Mouse (Mus musculus) MEL (cell line): Measurements from ENCODE around the gene Haus7. TPM values are rescaled to one million over a fixed set of nuclear protein-coding genes. Genes with fewer than 3 reads are reported as not detected.

ENCODE experiments used
- DNase-seq: peaks from one replicate; pipeline ENCODE4 v3.0.0; 2011; ENCODE audit warnings: low read depth, low spot score
- H3K27ac ChIP-seq: 2 replicates; pipeline ENCODE4 v1.5.1; 2012; ENCODE audit warnings: low read depth, mild to moderate bottlenecking, control low read depth, low read length, moderate library complexity; ENCODE audit not compliant: control insufficient read depth
- H3K27me3 ChIP-seq, 2 experiments: fragments of 150-350 bp in 1 of 2; sonication (generic) in 1 of 2; 2 replicates each; pipeline ENCODE4 v1.6.1; 2012; ENCODE audit warnings: low read length in 2 of 2, mild to moderate bottlenecking in 2 of 2, improper control_type of control experiment in 1 of 2, moderate library complexity in 1 of 2; ENCODE audit not compliant: insufficient read depth in 2 of 2, control insufficient read depth in 1 of 2
- H3K36me3 ChIP-seq, 2 experiments: 2 replicates each; pipeline ENCODE4 v1.6.1; 2012 to 2014; ENCODE audit warnings: low read length in 2 of 2, improper control_type of control experiment in 1 of 2, inconsistent platforms in 1 of 2, mild to moderate bottlenecking in 1 of 2; ENCODE audit not compliant: insufficient read depth in 2 of 2, control insufficient read depth in 1 of 2
- H3K4me1 ChIP-seq, 2 experiments: fragments of 150-350 bp in 1 of 2; sonication (generic) in 1 of 2; 2 replicates each; pipeline ENCODE4 v1.6.1; 2012; ENCODE audit warnings: low read length in 2 of 2, improper control_type of control experiment in 1 of 2, mild to moderate bottlenecking in 1 of 2; ENCODE audit not compliant: insufficient read depth in 2 of 2, control insufficient read depth in 1 of 2
- H3K4me3 ChIP-seq, 2 experiments: fragments of 150-350 bp in 1 of 2; sonication (generic) in 1 of 2; 2 replicates each; pipeline ENCODE4 v1.5.1; 2012; ENCODE audit warnings: low read depth in 2 of 2, low read length in 2 of 2, mild to moderate bottlenecking in 2 of 2, moderate library complexity in 2 of 2, control low read depth in 1 of 2, improper control_type of control experiment in 1 of 2; ENCODE audit not compliant: control insufficient read depth in 1 of 2, insufficient read depth in 1 of 2
- H3K79me2 ChIP-seq: 2 replicates; pipeline ENCODE4 v1.6.1; 2012; ENCODE audit warnings: mild to moderate bottlenecking, low read length, moderate library complexity; ENCODE audit not compliant: control insufficient read depth, poor library complexity, insufficient read depth
- H3K9ac ChIP-seq: 2 replicates; pipeline ENCODE4 v1.6.1; 2012; ENCODE audit warnings: low read depth, mild to moderate bottlenecking, control low read depth, low read length, moderate library complexity; ENCODE audit not compliant: control insufficient read depth, poor library complexity, severe bottlenecking
- H3K9me3 ChIP-seq: fragments of 150-350 bp; sonication (generic); replicated peaks from 2 replicates; pipeline ENCODE4 v1.6.1; 2012; ENCODE audit warnings: mild to moderate bottlenecking, low read length, improper control_type of control experiment, moderate library complexity; ENCODE audit not compliant: insufficient read depth
- CTCF ChIP-seq, 3 experiments: IDR thresholded peaks in 2 of 3; conservative IDR thresholded peaks in 1 of 3; 2 replicates each; pipeline ENCODE4 v1.5.1; 2011 to 2012; ENCODE audit warnings: low read length in 3 of 3, low read depth in 2 of 3, mild to moderate bottlenecking in 2 of 3, improper control_type of control experiment in 1 of 3, inconsistent platforms in 1 of 3, mixed read lengths in 1 of 3, moderate library complexity in 1 of 3; ENCODE audit not compliant: control insufficient read depth in 1 of 3, insufficient read depth in 1 of 3, poor library complexity in 1 of 3, severe bottlenecking in 1 of 3
- E2F4 ChIP-seq: IDR thresholded peaks from 2 replicates; pipeline ENCODE4 v1.6.1; 2011; ENCODE audit warnings: low read depth, low read length, improper control_type of control experiment, borderline replicate concordance
- ELF1 ChIP-seq: IDR thresholded peaks from 2 replicates; pipeline ENCODE4 v1.6.1; 2014; ENCODE audit warnings: low read depth, mild to moderate bottlenecking, inconsistent platforms, low read length, improper control_type of control experiment, moderate library complexity
- GATA1 ChIP-seq: IDR thresholded peaks from 2 replicates; pipeline ENCODE4 v1.6.1; 2011; ENCODE audit warnings: low read depth, low read length, improper control_type of control experiment
- HCFC1 ChIP-seq: IDR thresholded peaks from 2 replicates; pipeline ENCODE4 v1.6.1; 2012; ENCODE audit warnings: low read depth, mild to moderate bottlenecking, inconsistent platforms, low read length, improper control_type of control experiment, moderate library complexity
- KAT2A ChIP-seq: conservative IDR thresholded peaks from 2 replicates; pipeline ENCODE4 v1.6.1; 2012; ENCODE audit warnings: low read depth, low read length, improper control_type of control experiment, inconsistent platforms
- MAZ ChIP-seq: IDR thresholded peaks from 2 replicates; pipeline ENCODE4 v1.6.1; 2012; ENCODE audit warnings: low read depth, mild to moderate bottlenecking, inconsistent platforms, low read length, improper control_type of control experiment
- NELFE ChIP-seq: IDR thresholded peaks from 2 replicates; pipeline ENCODE4 v1.6.1; 2011; ENCODE audit warnings: low read depth, low read length, improper control_type of control experiment
- NRF1 ChIP-seq: IDR thresholded peaks from 2 replicates; pipeline ENCODE4 v1.6.1; 2014; ENCODE audit warnings: low read depth, mild to moderate bottlenecking, inconsistent platforms, low read length, improper control_type of control experiment, moderate library complexity; ENCODE audit not compliant: poor library complexity, insufficient read depth, severe bottlenecking
- POLR2A ChIP-seq, 2 experiments: IDR thresholded peaks; 2 replicates each; pipeline ENCODE4 v1.6.1; 2011 to 2012; ENCODE audit warnings: low read length in 2 of 2, mild to moderate bottlenecking in 2 of 2, control low read depth in 1 of 2, improper control_type of control experiment in 1 of 2, low read depth in 1 of 2, moderate library complexity in 1 of 2; ENCODE audit not compliant: control insufficient read depth in 1 of 2, insufficient read depth in 1 of 2, poor library complexity in 1 of 2
- POLR2AphosphoS2 ChIP-seq: IDR thresholded peaks from 2 replicates; pipeline ENCODE4 v1.6.1; 2011; ENCODE audit warnings: low read length, improper control_type of control experiment
- POLR2AphosphoS5 ChIP-seq: IDR thresholded peaks from 2 replicates; pipeline ENCODE4 v1.6.1; 2012; ENCODE audit warnings: low read depth, borderline replicate concordance, mild to moderate bottlenecking, inconsistent platforms, low read length, moderate library complexity, mixed read lengths
- SIN3A ChIP-seq: IDR thresholded peaks from 2 replicates; pipeline ENCODE4 v1.6.1; 2012; ENCODE audit warnings: low read length, improper control_type of control experiment, inconsistent platforms
- TAL1 ChIP-seq: IDR thresholded peaks from 2 replicates; pipeline ENCODE4 v1.6.1; 2012; ENCODE audit warnings: mild to moderate bottlenecking, inconsistent platforms, low read length, moderate library complexity, mixed read lengths
- USF2 ChIP-seq, 2 experiments: IDR thresholded peaks; 2 replicates each; pipeline ENCODE4 v1.6.1; 2011 to 2012; ENCODE audit warnings: improper control_type of control experiment in 2 of 2, low read length in 2 of 2, borderline replicate concordance in 1 of 2, inconsistent platforms in 1 of 2, low read depth in 1 of 2, mild to moderate bottlenecking in 1 of 2; ENCODE audit not compliant: insufficient read depth in 1 of 2
- ZMIZ1 ChIP-seq: IDR thresholded peaks from 2 replicates; pipeline ENCODE4 v1.6.1; 2012; ENCODE audit warnings: low read depth, mild to moderate bottlenecking, inconsistent platforms, low read length, improper control_type of control experiment, moderate library complexity
- ZNF384 ChIP-seq: IDR thresholded peaks from 2 replicates; pipeline ENCODE4 v1.6.1; 2012; ENCODE audit warnings: low read depth, mild to moderate bottlenecking, inconsistent platforms, low read length, improper control_type of control experiment
- polyA plus RNA-seq, 2 experiments: library from polyadenylated mRNA; stranded (reverse) in 1 of 2; unstranded in 1 of 2; fragments of >175 nt in 1 of 2; fragments of >200 nt in 1 of 2; gene quantifications; 2 replicates each; pipeline versions ENCODE4 v1.2.1 to v1.2.4; 2012; ENCODE audit warnings: low replicate concordance in 2 of 2, low read depth in 1 of 2; ENCODE audit not compliant: insufficient read length in 2 of 2, insufficient read depth in 1 of 2, missing spikeins in 1 of 2
- total RNA-seq: library from RNA; depleted of rRNA; stranded (reverse); fragments of 300-350 nt; gene quantifications from 2 replicates; pipeline ENCODE4 v1.2.3, GENCODE M21; 2012

Gene Haus7
- total and polyA plus RNA-seq, 3 experiments: 24.0 to 27.9 TPM; not detected in 1

DNA sequence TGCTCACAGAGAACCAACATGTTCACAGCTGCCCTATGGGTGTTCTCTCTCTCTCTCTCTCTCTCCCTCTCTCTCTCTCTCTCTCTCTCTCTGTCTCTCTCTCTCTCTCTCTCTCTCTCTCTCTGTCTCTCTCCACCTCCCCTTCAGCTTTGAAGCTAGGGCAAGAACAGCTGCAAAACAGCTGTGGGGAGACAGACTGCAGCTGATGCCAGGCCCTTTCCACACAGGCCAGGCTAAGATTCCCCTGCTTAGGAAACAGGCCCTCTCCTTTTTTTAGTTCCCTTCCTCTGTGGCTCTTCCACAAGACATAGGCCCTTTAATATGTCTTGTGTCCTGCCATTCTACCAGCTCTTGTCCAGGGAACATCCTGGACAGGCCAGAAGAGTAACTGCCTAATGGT is 20.8 kb upstream of the Haus7 start:
- DNase-seq: no peak
- Histone ChIP-seq H3K36me3 (no peaks in the 10 kb centered on the region), H3K4me1 (no peaks in the 10 kb centered on the region), H3K79me2 (no peaks in the 10 kb centered on the region), H3K27ac (no peak overlapping the region), H3K9me3 (no peaks in the 10 kb centered on the region), H3K27me3 (no peaks in the 10 kb centered on the region), H3K9ac (no peak overlapping the region), H3K4me3 (no peak overlapping the region)
- TF ChIP-seq SIN3A: no peak
- no peak for TF ChIP-seq POLR2AphosphoS2
- TF ChIP-seq CTCF (IDR thresholded peaks at IDR 0.05 in 2 of 3, conservative IDR thresholded peaks at IDR 0.05 in 1 of 3; ENCODE audit: control insufficient read depth in 1 of 3, insufficient read depth in 1 of 3, low read depth in 2 of 3, low read length in 3 of 3, poor library complexity in 1 of 3, severe bottlenecking in 1 of 3): no peak
- no peak for TF ChIP-seq ZMIZ1
- TF ChIP-seq GATA1: no peak
- no peak for TF ChIP-seq E2F4
- no peak for TF ChIP-seq KAT2A
- TF ChIP-seq POLR2A (IDR thresholded peaks at IDR 0.05; ENCODE audit: control insufficient read depth in 1 of 2, insufficient read depth in 1 of 2, low read depth in 1 of 2, low read length in 2 of 2, poor library complexity in 1 of 2): no peak
- TF ChIP-seq TAL1: no peak
- no peak for TF ChIP-seq HCFC1
- no peak for TF ChIP-seq USF2 (IDR thresholded peaks at IDR 0.05; ENCODE audit: borderline replicate concordance in 1 of 2, insufficient read depth in 1 of 2, low read depth in 1 of 2, low read length in 2 of 2)

GRCm38 (mm10) chrX:73477500-73477899 is 18.7 kb upstream of the Haus7 start:
- Histone ChIP-seq H3K27ac (no peak overlapping the region), H3K27me3 (no peaks in the 10 kb centered on the region), H3K79me2 (no peaks in the 10 kb centered on the region), H3K9me3 (no peaks in the 10 kb centered on the region), H3K36me3 (no peaks in the 10 kb centered on the region), H3K4me3 (no peak overlapping the region), H3K9ac (no peak overlapping the region), H3K4me1 (no peaks in the 10 kb centered on the region)
- TF ChIP-seq NELFE (no peak), MAZ (no peak), POLR2AphosphoS5 (no peak)
- no peak for DNase-seq

GRCm38 (mm10) chrX:73476621-73477020 is 17.8 kb upstream of the Haus7 start:
- Histone ChIP-seq H3K4me1 (no peaks in the 10 kb centered on the region), H3K27me3 (no peaks in the 10 kb centered on the region), H3K9me3 (no peaks in the 10 kb centered on the region), H3K79me2 (no peaks in the 10 kb centered on the region), H3K4me3 (no peak overlapping the region), H3K36me3 (no peaks in the 10 kb centered on the region), H3K27ac (no peak overlapping the region), H3K9ac (no peak overlapping the region)
- TF ChIP-seq POLR2AphosphoS5 (no peak), ELF1 (no peak), NRF1 (no peak), ZMIZ1 (no peak), ZNF384 (no peak)
- DNase-seq: no peak
